Mouse (Mus musculus): ENCODE measurements at regions not wholly inside any gene's neighbourhood (a gene's known extent, or its start where the extent isn't known, plus 50 kb on each side); places are given as distances from the start of the nearest gene placed in this dataset.

GRCm38 (mm10) chr17:10069251-10069650 is 250.4 kb downstream of the Qk start:
- H3K27ac ChIP-seq (ENCODE audit: low read length), result no peak overlapping the region
- H3K4me2 ChIP-seq (replicated peaks; ENCODE audit: low read depth, low read length), result no peak overlapping the region
- no peaks in the 10 kb centered on the region for H3K27me3 ChIP-seq (ENCODE audit: control insufficient read depth, insufficient read depth, low read length)
- WGBS, result 90% methylated on average over 3 of the region's 3 CpGs
- no peaks in the 10 kb centered on the region for H3K4me1 ChIP-seq (ENCODE audit: control insufficient read depth, insufficient read depth, low read length)
- H3K36me3 ChIP-seq (ENCODE audit: control insufficient read depth, insufficient read depth, low read length), result no peaks in the 10 kb centered on the region
- ATAC-seq (ENCODE audit: insufficient number of reproducible peaks, insufficient read depth, low FRiP score, low read depth), result no peak
- H3K4me3 ChIP-seq (ENCODE audit: low read depth, low read length), result no peak overlapping the region
- no peak overlapping the region for H3K9ac ChIP-seq (replicated peaks; ENCODE audit: low read depth, low read length)
- H3K9me3 ChIP-seq (ENCODE audit: control insufficient read depth, low read depth, low read length), result no peaks in the 10 kb centered on the region

- H3K36me3 ChIP-seq (ENCODE audit: control insufficient read depth, insufficient read depth, low read length), result no peaks in the 10 kb centered on the region
- H3K4me1 ChIP-seq (ENCODE audit: control insufficient read depth, insufficient read depth, low read length), result no peaks in the 10 kb centered on the region
- no peaks in the 10 kb centered on the region for H3K9me3 ChIP-seq (ENCODE audit: control insufficient read depth, low read depth, low read length)
- H3K4me2 ChIP-seq (replicated peaks; ENCODE audit: low read depth, low read length), result no peak overlapping the region
- no peaks in the 10 kb centered on the region for H3K27me3 ChIP-seq (ENCODE audit: control insufficient read depth, insufficient read depth, low read length)
- H3K27ac ChIP-seq (ENCODE audit: low read length), result no peak overlapping the region
- H3K4me3 ChIP-seq (ENCODE audit: low read depth, low read length), result no peak overlapping the region
- no peak for ATAC-seq (ENCODE audit: insufficient number of reproducible peaks, insufficient read depth, low FRiP score, low read depth)
- H3K9ac ChIP-seq (replicated peaks; ENCODE audit: low read depth, low read length), result no peak overlapping the region
- 71% methylated on average over 3 of the region's 3 CpGs for WGBS
Observed at GRCm38 (mm10) chr17:10065131-10065530, 254.5 kb downstream of the Qk start.

GRCm38 (mm10) chr17:10062546-10063100 is 257.0 kb downstream of the Qk start:
- Histone ChIP-seq H3K4me2 (replicated peaks; ENCODE audit: low read depth, low read length) (no peak overlapping the region), H3K36me3 (ENCODE audit: control insufficient read depth, insufficient read depth, low read length) (no peaks in the 10 kb centered on the region), H3K9me3 (ENCODE audit: control insufficient read depth, low read depth, low read length) (no peaks in the 10 kb centered on the region), H3K27me3 (ENCODE audit: control insufficient read depth, insufficient read depth, low read length) (no peaks in the 10 kb centered on the region), H3K9ac (replicated peaks; ENCODE audit: low read depth, low read length) (no peak overlapping the region), H3K27ac (ENCODE audit: low read length) (no peak overlapping the region), H3K4me3 (ENCODE audit: low read depth, low read length) (no peak overlapping the region), H3K4me1 (ENCODE audit: control insufficient read depth, insufficient read depth, low read length) (no peaks in the 10 kb centered on the region)
- WGBS, result 71% methylated on average over 8 of the region's 8 CpGs
- no peak for ATAC-seq (ENCODE audit: insufficient number of reproducible peaks, insufficient read depth, low FRiP score, low read depth)

GRCm38 (mm10) chr17:10057736-10058135 is 261.9 kb downstream of the Qk start:
- WGBS, result 84% methylated on average over 1 of the region's 1 CpGs
- no peak for ATAC-seq (ENCODE audit: insufficient number of reproducible peaks, insufficient read depth, low FRiP score, low read depth)
- Histone ChIP-seq H3K9me3 (ENCODE audit: control insufficient read depth, low read depth, low read length) (no peaks in the 10 kb centered on the region), H3K27ac (ENCODE audit: low read length) (no peak overlapping the region), H3K4me2 (replicated peaks; ENCODE audit: low read depth, low read length) (no peak overlapping the region), H3K27me3 (ENCODE audit: control insufficient read depth, insufficient read depth, low read length) (no peaks in the 10 kb centered on the region), H3K9ac (replicated peaks; ENCODE audit: low read depth, low read length) (no peak overlapping the region), H3K4me3 (ENCODE audit: low read depth, low read length) (no peak overlapping the region), H3K36me3 (ENCODE audit: control insufficient read depth, insufficient read depth, low read length) (no peaks in the 10 kb centered on the region), H3K4me1 (ENCODE audit: control insufficient read depth, insufficient read depth, low read length) (no peaks in the 10 kb centered on the region)

GRCm38 (mm10) chr17:10056096-10056495 is 263.6 kb downstream of the Qk start:
- Histone ChIP-seq H3K9ac (replicated peaks; ENCODE audit: low read depth, low read length) (no peak overlapping the region), H3K4me2 (replicated peaks; ENCODE audit: low read depth, low read length) (no peak overlapping the region), H3K9me3 (ENCODE audit: control insufficient read depth, low read depth, low read length) (no peaks in the 10 kb centered on the region), H3K36me3 (ENCODE audit: control insufficient read depth, insufficient read depth, low read length) (no peaks in the 10 kb centered on the region), H3K4me3 (ENCODE audit: low read depth, low read length) (no peak overlapping the region), H3K27ac (ENCODE audit: low read length) (no peak overlapping the region), H3K4me1 (ENCODE audit: control insufficient read depth, insufficient read depth, low read length) (no peaks in the 10 kb centered on the region), H3K27me3 (ENCODE audit: control insufficient read depth, insufficient read depth, low read length) (no peaks in the 10 kb centered on the region)
- WGBS, result 89% methylated on average over 2 of the region's 2 CpGs
- no peak for ATAC-seq (ENCODE audit: insufficient number of reproducible peaks, insufficient read depth, low FRiP score, low read depth)

- H3K9me3 ChIP-seq (ENCODE audit: control insufficient read depth, low read depth, low read length), result no peaks in the 10 kb centered on the region
Observed at GRCm38 (mm10) chr17:10054375-10054774, 265.3 kb downstream of the Qk start.

GRCm38 (mm10) chr17:10044336-10044735 is 275.3 kb downstream of the Qk start:
- no peak for ATAC-seq (ENCODE audit: insufficient number of reproducible peaks, insufficient read depth, low FRiP score, low read depth)
- no peak overlapping the region for H3K4me2 ChIP-seq (replicated peaks; ENCODE audit: low read depth, low read length)
- WGBS, result 67% methylated on average over 5 of the region's 5 CpGs
- no peak overlapping the region for H3K9ac ChIP-seq (replicated peaks; ENCODE audit: low read depth, low read length)
- H3K4me3 ChIP-seq (ENCODE audit: low read depth, low read length), result no peak overlapping the region
- no peak overlapping the region for H3K27ac ChIP-seq (ENCODE audit: low read length)
- no peaks in the 10 kb centered on the region for H3K36me3 ChIP-seq (ENCODE audit: control insufficient read depth, insufficient read depth, low read length)
- no peaks in the 10 kb centered on the region for H3K4me1 ChIP-seq (ENCODE audit: control insufficient read depth, insufficient read depth, low read length)
- no peaks in the 10 kb centered on the region for H3K9me3 ChIP-seq (ENCODE audit: control insufficient read depth, low read depth, low read length)
- H3K27me3 ChIP-seq (ENCODE audit: control insufficient read depth, insufficient read depth, low read length), result no peaks in the 10 kb centered on the region

More at GRCm38 (mm10) chr17:10054375-10054774, 265.3 kb downstream of the Qk start:
- no peak overlapping the region for H3K27ac ChIP-seq (ENCODE audit: low read length)
- ATAC-seq (ENCODE audit: insufficient number of reproducible peaks, insufficient read depth, low FRiP score, low read depth), result no peak
- no peak overlapping the region for H3K4me2 ChIP-seq (replicated peaks; ENCODE audit: low read depth, low read length)
- H3K27me3 ChIP-seq (ENCODE audit: control insufficient read depth, insufficient read depth, low read length), result no peaks in the 10 kb centered on the region
- H3K36me3 ChIP-seq (ENCODE audit: control insufficient read depth, insufficient read depth, low read length), result no peaks in the 10 kb centered on the region
- H3K9ac ChIP-seq (replicated peaks; ENCODE audit: low read depth, low read length), result no peak overlapping the region
- 71% methylated on average over 5 of the region's 5 CpGs for WGBS
- H3K4me1 ChIP-seq (ENCODE audit: control insufficient read depth, insufficient read depth, low read length), result no peaks in the 10 kb centered on the region
- no peak overlapping the region for H3K4me3 ChIP-seq (ENCODE audit: low read depth, low read length)

- Histone ChIP-seq H3K36me3 (ENCODE audit: control insufficient read depth, insufficient read depth, low read length) (no peaks in the 10 kb centered on the region), H3K4me3 (ENCODE audit: low read depth, low read length) (no peak overlapping the region), H3K27ac (ENCODE audit: low read length) (no peak overlapping the region), H3K9me3 (ENCODE audit: control insufficient read depth, low read depth, low read length) (no peaks in the 10 kb centered on the region), H3K4me2 (replicated peaks; ENCODE audit: low read depth, low read length) (no peak overlapping the region), H3K9ac (replicated peaks; ENCODE audit: low read depth, low read length) (no peak overlapping the region), H3K4me1 (ENCODE audit: control insufficient read depth, insufficient read depth, low read length) (no peaks in the 10 kb centered on the region), H3K27me3 (ENCODE audit: control insufficient read depth, insufficient read depth, low read length) (no peaks in the 10 kb centered on the region)
- no peak for ATAC-seq (ENCODE audit: insufficient number of reproducible peaks, insufficient read depth, low FRiP score, low read depth)
- WGBS, result 88% methylated on average over 5 of the region's 5 CpGs
Observed at GRCm38 (mm10) chr17:10042042-10042652, 277.5 kb downstream of the Qk start.

GRCm38 (mm10) chr17:10040951-10041359 is 278.7 kb downstream of the Qk start:
- Histone ChIP-seq H3K36me3 (ENCODE audit: control insufficient read depth, insufficient read depth, low read length) (no peaks in the 10 kb centered on the region), H3K4me3 (ENCODE audit: low read depth, low read length) (no peak overlapping the region), H3K27ac (ENCODE audit: low read length) (no peak overlapping the region), H3K4me2 (replicated peaks; ENCODE audit: low read depth, low read length) (no peak overlapping the region), H3K27me3 (ENCODE audit: control insufficient read depth, insufficient read depth, low read length) (no peaks in the 10 kb centered on the region), H3K4me1 (ENCODE audit: control insufficient read depth, insufficient read depth, low read length) (no peaks in the 10 kb centered on the region), H3K9ac (replicated peaks; ENCODE audit: low read depth, low read length) (no peak overlapping the region), H3K9me3 (ENCODE audit: control insufficient read depth, low read depth, low read length) (no peaks in the 10 kb centered on the region)
- no peak for ATAC-seq (ENCODE audit: insufficient number of reproducible peaks, insufficient read depth, low FRiP score, low read depth)
- 50% methylated on average over 4 of the region's 4 CpGs for WGBS

Measured in stomach, embryonic 14.5 days (tissue).